Mouse (Mus musculus) ovary, postnatal 14 days (tissue): ENCODE data around the gene Kcns1.
"Not testable (repeated sequence)": the region's sequence is repeated elsewhere in the genome, so short reads cannot be mapped to it uniquely, and the experiment has no call there.

Experiments
- DNase-seq: peaks from one replicate; pipeline ENCODE4 v3.0.0; 2022; ENCODE audit warnings: low spot score

Kcns1 gene

GRCm38 (mm10) chr2:164170902-164171301 is at the start of gene Kcns1:
TSS of gene Kcns1 (minus strand) at chr2:164171113.
- no peak for DNase-seq

GRCm38 (mm10) chr2:164219295-164219694 is 48.4 kb upstream of the Kcns1 start:
- no peak for DNase-seq

GRCm38 (mm10) chr2:164212711-164213110 is 41.8 kb upstream of the Kcns1 start:
- DNase-seq = no peak

GRCm38 (mm10) chr2:164210892-164211291 is 40.0 kb upstream of the Kcns1 start:
- DNase-seq = no peak

GRCm38 (mm10) chr2:164206676-164207075 is 35.8 kb upstream of the Kcns1 start:
- DNase-seq = no peak

GRCm38 (mm10) chr2:164206011-164206410 is 35.1 kb upstream of the Kcns1 start:
- DNase-seq = not testable (repeated sequence)

- DNase-seq = no peak
These were observed 28.9 kb upstream of the Kcns1 start, which contains the start of gene Wfdc15a for GRCm38 (mm10) chr2:164199626-164200327. TSS of gene Wfdc15a (minus strand) at chr2:164200130.

GRCm38 (mm10) chr2:164196700-164196990 is 25.7 kb upstream of the Kcns1 start:
- DNase-seq = no peak

- DNase-seq = no peak
These were observed 25.2 kb upstream of the Kcns1 start for GRCm38 (mm10) chr2:164195971-164196699.

- DNase-seq = no peak
These were observed 24.2 kb upstream of the Kcns1 start for GRCm38 (mm10) chr2:164194959-164195630.

GRCm38 (mm10) chr2:164192279-164192678 is 21.4 kb upstream of the Kcns1 start:
- no peak for DNase-seq

- no peak for DNase-seq
These were observed 19.7 kb upstream of the Kcns1 start, which contains the start of gene Wfdc12 for GRCm38 (mm10) chr2:164190576-164190975. TSS of gene Wfdc12 (minus strand) at chr2:164190608.

GRCm38 (mm10) chr2:164188722-164189121 is 17.8 kb upstream of the Kcns1 start:
- DNase-seq = no peak

GRCm38 (mm10) chr2:164184145-164184719 is 13.3 kb upstream of the Kcns1 start:
- DNase-seq = no peak

GRCm38 (mm10) chr2:164183340-164183739 is 12.4 kb upstream of the Kcns1 start:
- no peak for DNase-seq

- no peak for DNase-seq
These were observed 11.9 kb upstream of the Kcns1 start, which contains the start of gene Wfdc5 for GRCm38 (mm10) chr2:164182692-164183255. TSS of gene Wfdc5 (minus strand) at chr2:164182742.

GRCm38 (mm10) chr2:164180770-164181169 is 9.9 kb upstream of the Kcns1 start:
- no peak for DNase-seq

GRCm38 (mm10) chr2:164180124-164180523 is 9.2 kb upstream of the Kcns1 start:
- no peak for DNase-seq

GRCm38 (mm10) chr2:164177831-164178230 is 6.9 kb upstream of the Kcns1 start:
- DNase-seq = no peak

GRCm38 (mm10) chr2:164175850-164176249 is 4.9 kb upstream of the Kcns1 start:
- no peak for DNase-seq

- DNase-seq = no peak
These were observed 3.9 kb upstream of the Kcns1 start for GRCm38 (mm10) chr2:164174649-164175395.
